Mouse (Mus musculus): Measurements from ENCODE around the gene Dlgap1.
A peak's percentile ranks its signal among the peaks of the same experiment; 100 is the strongest.

Dlgap1 gene

DNA sequence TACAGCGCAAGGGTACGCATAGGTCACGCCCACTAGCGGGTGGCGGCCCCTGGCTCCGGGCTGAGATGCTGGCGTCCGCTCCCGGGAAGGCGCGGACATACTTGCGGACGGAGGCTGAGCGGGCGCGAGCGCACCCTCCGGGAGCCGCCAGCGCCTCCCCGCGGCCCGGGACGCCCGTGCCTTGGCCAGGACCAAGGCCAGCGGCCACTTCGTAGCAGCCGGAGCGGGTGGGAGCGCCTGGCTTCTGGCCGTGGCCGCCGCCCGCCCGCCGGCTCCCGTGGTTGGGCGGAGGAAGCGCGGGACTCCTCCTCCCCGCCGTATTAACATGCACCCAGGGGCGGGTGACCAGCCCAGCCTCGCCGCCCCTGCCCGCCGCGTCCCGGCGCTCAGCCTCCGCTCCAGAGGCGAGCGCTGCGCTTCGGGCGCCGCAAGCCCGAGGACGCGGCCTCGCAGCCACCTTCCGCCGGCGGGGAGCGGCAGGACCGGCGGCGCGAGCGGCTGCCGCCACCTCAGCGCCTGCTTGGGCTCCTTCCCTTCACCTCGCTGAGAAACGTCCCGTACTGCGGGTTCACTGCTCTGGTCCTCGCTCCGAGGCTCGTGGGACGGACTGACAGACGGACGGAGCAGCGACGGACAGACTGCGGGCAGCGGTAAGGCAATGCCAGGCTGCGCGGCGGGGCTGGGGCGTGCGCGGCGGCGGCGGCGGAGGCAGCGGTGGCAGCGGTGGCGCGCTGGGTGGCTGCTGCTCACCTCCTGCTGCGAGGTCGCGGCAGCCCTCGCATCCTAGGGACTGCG, at the start of gene Dlgap1:
Dlgap1 (plus strand) TSS at position 53 of the 795 bp plus-strand sequence.
- Histone ChIP-seq H3K4me1 (replicated peaks; ENCODE audit: low read depth, low read length) (peaks cover 13% of the 10 kb centered on the region), H3K9me3 (ENCODE audit: low read length) (no peaks in the 10 kb centered on the region), H3K4me3 (replicated peaks; ENCODE audit: low read length) (peak within 1 kb of the TSS; percentile 82), H3K27me3 (ENCODE audit: insufficient read depth, low read length) (peaks cover 49% of the 10 kb centered on the region), H3K36me3 (ENCODE audit: insufficient read depth, low read length) (no peaks in the 10 kb centered on the region)
- TF ChIP-seq NANOG (IDR thresholded peaks at IDR 0.05; ENCODE audit: borderline replicate concordance, low read length) (no peak), CTCF (conservative IDR thresholded peaks at IDR 0.05; ENCODE audit: low read length) (no peak), POU5F1 (IDR thresholded peaks at IDR 0.05; ENCODE audit: borderline replicate concordance, low read length) (no peak)

DNA sequence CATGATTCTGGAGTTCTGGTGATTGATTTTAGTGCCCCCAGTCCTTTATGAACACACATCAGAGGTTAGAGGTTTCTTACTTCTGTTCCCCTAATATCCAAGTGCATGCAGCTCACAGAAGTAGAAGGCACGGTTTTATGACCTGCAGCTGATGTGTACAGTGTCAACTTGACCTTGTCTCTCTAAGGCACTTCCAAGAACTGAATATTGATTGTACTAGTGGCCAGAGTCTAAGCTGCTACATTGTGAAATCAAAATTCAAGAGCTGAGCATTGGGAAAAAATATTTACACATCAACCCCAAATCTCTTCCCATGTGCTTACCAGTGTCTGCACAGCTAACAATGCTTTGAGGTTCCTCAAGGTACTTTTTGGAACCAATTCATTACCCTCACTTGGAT, 13.9 kb upstream of the Dlgap1 start:
- H3K4me3 ChIP-seq (replicated peaks; ENCODE audit: low read length): no peak overlapping the region
- no peaks in the 10 kb centered on the region for H3K36me3 ChIP-seq (ENCODE audit: insufficient read depth, low read length)
- H3K9me3 ChIP-seq (ENCODE audit: low read length): no peaks in the 10 kb centered on the region
- no peaks in the 10 kb centered on the region for H3K27me3 ChIP-seq (ENCODE audit: insufficient read depth, low read length)
- TF ChIP-seq CTCF (conservative IDR thresholded peaks at IDR 0.05; ENCODE audit: low read length) (no peak), POU5F1 (IDR thresholded peaks at IDR 0.05; ENCODE audit: borderline replicate concordance, low read length) (no peak), NANOG (IDR thresholded peaks at IDR 0.05; ENCODE audit: borderline replicate concordance, low read length) (no peak)
- no peaks in the 10 kb centered on the region for H3K4me1 ChIP-seq (replicated peaks; ENCODE audit: low read depth, low read length)

DNA sequence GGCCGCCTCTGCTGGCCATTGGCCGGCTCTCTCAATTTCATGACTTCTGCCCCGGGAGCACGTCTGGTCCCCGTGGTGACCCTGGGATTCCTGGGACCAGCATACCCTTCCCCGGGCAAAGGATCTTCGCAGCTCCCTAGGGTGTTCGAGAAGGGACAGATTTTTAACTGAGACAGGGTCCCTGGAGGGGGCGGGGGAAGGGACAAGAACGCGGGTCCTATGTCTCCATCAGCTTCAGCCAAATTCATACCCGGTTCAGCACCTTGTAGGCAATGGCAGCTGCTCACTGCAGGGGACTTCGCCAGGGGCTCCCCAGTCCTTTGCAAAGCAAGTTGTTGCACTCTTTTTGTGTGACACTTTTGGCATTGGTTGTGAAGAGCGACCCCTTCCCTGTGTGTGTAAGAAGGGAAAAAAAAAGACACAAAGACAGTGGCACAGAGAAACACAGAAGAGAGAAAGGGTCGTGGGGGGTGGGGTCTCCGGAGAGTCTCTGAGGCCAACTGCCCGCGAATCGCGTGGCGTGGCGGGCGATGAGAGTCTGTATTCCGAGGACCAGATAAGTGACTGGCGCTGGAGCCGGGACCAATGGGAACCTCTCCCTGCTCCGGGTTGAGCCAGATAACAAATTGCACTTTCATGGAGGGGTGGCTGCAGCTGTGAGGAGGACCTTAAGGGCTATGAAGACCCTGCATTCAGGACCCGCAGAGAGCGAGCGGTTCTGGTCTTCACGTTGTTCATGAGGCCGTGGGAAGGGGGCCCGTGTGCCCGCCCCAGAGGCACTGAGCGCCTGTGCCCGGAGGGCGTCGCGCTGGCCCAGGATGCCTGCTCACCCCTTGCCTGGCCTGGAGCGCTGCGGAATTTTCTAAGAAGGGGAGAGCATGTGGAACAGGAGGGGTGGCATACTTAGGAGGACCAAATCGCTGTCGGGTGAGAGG, 1.2 kb downstream of the Dlgap1 start:
- peaks cover 13% of the 10 kb centered on the region for H3K4me1 ChIP-seq (replicated peaks; ENCODE audit: low read depth, low read length)
- H3K4me3 ChIP-seq (replicated peaks; ENCODE audit: low read length): peak overlapping the region; percentile 82
- peaks cover 56% of the 10 kb centered on the region for H3K27me3 ChIP-seq (ENCODE audit: insufficient read depth, low read length)
- no peaks in the 10 kb centered on the region for H3K9me3 ChIP-seq (ENCODE audit: low read length)
- TF ChIP-seq POU5F1 (IDR thresholded peaks at IDR 0.05; ENCODE audit: borderline replicate concordance, low read length) (no peak), CTCF (conservative IDR thresholded peaks at IDR 0.05; ENCODE audit: low read length) (no peak), NANOG (IDR thresholded peaks at IDR 0.05; ENCODE audit: borderline replicate concordance, low read length) (no peak)
- no peaks in the 10 kb centered on the region for H3K36me3 ChIP-seq (ENCODE audit: insufficient read depth, low read length)

DNA sequence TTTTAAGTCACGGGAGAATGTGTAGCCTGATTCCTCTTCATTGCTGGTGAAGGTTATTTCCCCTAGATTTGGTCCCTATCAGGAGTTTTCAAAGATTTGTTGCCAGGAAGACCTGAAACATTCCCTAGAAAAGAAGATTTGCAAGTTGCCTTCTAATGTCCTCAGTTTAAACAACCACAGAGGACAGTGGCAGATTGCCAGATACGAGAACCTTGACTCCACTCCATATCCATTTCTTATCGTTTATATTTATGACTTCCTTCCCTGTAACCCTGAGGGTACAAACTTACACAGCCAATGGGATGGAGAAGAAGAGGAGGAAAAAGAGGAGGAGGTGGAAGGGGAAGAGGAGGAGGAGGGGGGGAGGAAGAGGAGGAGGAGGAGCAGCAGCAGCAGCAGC, 4.2 kb downstream of the Dlgap1 start:
- peaks cover 13% of the 10 kb centered on the region for H3K4me1 ChIP-seq (replicated peaks; ENCODE audit: low read depth, low read length)
- H3K27me3 ChIP-seq (ENCODE audit: insufficient read depth, low read length): peaks cover 55% of the 10 kb centered on the region
- H3K36me3 ChIP-seq (ENCODE audit: insufficient read depth, low read length): no peaks in the 10 kb centered on the region
- no peak overlapping the region for H3K4me3 ChIP-seq (replicated peaks; ENCODE audit: low read length)
- no peaks in the 10 kb centered on the region for H3K9me3 ChIP-seq (ENCODE audit: low read length)
- TF ChIP-seq NANOG (IDR thresholded peaks at IDR 0.05; ENCODE audit: borderline replicate concordance, low read length): no peak
- no peak for TF ChIP-seq POU5F1 (IDR thresholded peaks at IDR 0.05; ENCODE audit: borderline replicate concordance, low read length)
- no peak for TF ChIP-seq CTCF (conservative IDR thresholded peaks at IDR 0.05; ENCODE audit: low read length)

DNA sequence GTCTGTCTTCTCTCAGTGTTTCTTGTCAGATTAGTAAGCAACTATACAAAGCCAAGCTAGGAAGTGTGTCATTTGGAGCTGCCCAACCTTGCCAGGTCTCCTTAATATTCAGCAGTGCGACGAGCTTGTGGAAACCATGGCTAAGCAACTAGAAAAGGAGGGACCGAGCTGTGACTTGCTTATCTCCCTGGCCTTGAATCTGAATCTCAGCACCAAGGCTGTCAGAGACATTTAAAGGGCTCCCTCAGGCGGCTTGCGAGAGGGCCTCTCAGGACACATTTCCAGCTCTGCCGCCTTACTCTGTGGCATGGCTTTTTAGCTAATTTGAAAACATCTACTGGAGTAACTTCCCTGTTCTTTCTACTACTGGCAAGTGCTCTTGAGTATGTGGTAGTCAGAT, 5.1 kb downstream of the Dlgap1 start:
- Histone ChIP-seq H3K4me3 (replicated peaks; ENCODE audit: low read length) (no peak overlapping the region), H3K9me3 (ENCODE audit: low read length) (no peaks in the 10 kb centered on the region), H3K36me3 (ENCODE audit: insufficient read depth, low read length) (no peaks in the 10 kb centered on the region), H3K27me3 (ENCODE audit: insufficient read depth, low read length) (peaks cover 50% of the 10 kb centered on the region), H3K4me1 (replicated peaks; ENCODE audit: low read depth, low read length) (peaks cover 13% of the 10 kb centered on the region)
- no peak for TF ChIP-seq POU5F1 (IDR thresholded peaks at IDR 0.05; ENCODE audit: borderline replicate concordance, low read length)
- no peak for TF ChIP-seq NANOG (IDR thresholded peaks at IDR 0.05; ENCODE audit: borderline replicate concordance, low read length)
- no peak for TF ChIP-seq CTCF (conservative IDR thresholded peaks at IDR 0.05; ENCODE audit: low read length)

DNA sequence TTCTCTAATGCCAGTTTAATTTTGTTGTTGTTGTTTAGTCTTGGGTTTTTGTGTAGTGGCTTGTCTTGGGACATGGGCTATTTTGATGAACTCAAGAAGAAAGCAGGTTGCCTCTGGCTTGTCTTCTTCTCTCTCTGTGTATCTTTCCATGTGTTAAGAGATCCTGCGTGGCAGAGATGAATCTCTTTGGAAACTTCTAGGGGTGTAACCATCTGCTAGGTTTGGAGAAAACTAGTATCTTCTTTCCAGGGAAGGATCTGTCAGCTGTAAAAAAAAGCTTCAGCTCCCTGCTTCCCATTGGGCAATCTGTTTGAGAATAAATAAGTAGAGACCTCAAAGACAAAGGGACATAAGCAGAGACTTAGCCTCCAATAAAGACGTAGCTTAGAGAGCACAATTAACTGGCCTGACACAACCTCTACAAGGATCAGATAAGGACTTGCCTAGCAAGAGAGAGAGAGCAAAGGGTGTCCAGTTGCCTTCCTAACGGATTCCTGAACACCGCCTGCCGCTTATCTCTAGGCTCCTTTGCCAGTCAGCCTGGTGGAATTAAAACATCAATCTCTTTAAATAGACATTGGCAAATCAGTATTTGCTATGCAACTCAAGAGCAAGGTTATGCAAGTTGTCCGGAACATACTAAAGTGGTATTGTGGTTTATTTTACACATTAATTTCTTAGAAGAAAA, 13.5 kb downstream of the Dlgap1 start:
- Histone ChIP-seq H3K27me3 (ENCODE audit: insufficient read depth, low read length) (no peaks in the 10 kb centered on the region), H3K4me1 (replicated peaks; ENCODE audit: low read depth, low read length) (no peaks in the 10 kb centered on the region), H3K9me3 (ENCODE audit: low read length) (no peaks in the 10 kb centered on the region), H3K4me3 (replicated peaks; ENCODE audit: low read length) (no peak overlapping the region), H3K36me3 (ENCODE audit: insufficient read depth, low read length) (no peaks in the 10 kb centered on the region)
- TF ChIP-seq POU5F1 (IDR thresholded peaks at IDR 0.05; ENCODE audit: borderline replicate concordance, low read length): no peak

DNA sequence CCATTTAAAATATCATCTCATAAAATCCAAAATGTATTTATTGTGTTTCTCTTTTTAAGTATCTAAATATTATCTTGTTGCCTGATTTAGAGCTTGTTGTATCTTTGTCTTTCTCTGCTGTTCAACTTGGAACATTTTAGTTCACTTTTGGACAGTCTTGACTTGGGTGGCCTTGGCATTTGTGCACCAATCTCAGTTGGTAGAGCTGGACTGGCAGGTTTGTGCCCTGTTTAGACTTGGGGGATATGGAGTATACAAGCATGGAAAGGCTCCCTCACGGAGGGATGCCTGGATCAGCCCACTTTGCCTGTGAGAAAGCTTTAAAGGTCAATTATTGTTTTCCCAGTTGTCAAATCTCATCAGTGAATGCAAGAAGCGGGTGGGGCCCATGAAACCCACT, 27.5 kb downstream of the Dlgap1 start:
- Histone ChIP-seq H3K4me3 (replicated peaks; ENCODE audit: low read length) (no peak overlapping the region), H3K36me3 (ENCODE audit: insufficient read depth, low read length) (no peaks in the 10 kb centered on the region), H3K9me3 (ENCODE audit: low read length) (no peaks in the 10 kb centered on the region), H3K27me3 (ENCODE audit: insufficient read depth, low read length) (no peaks in the 10 kb centered on the region), H3K4me1 (replicated peaks; ENCODE audit: low read depth, low read length) (peaks cover 5% of the 10 kb centered on the region; the same call in 1 of the 2 replicates)
- TF ChIP-seq CTCF (conservative IDR thresholded peaks at IDR 0.05; ENCODE audit: low read length): no peak
- TF ChIP-seq NANOG (IDR thresholded peaks at IDR 0.05; ENCODE audit: borderline replicate concordance, low read length): no peak
- no peak for TF ChIP-seq POU5F1 (IDR thresholded peaks at IDR 0.05; ENCODE audit: borderline replicate concordance, low read length)

DNA sequence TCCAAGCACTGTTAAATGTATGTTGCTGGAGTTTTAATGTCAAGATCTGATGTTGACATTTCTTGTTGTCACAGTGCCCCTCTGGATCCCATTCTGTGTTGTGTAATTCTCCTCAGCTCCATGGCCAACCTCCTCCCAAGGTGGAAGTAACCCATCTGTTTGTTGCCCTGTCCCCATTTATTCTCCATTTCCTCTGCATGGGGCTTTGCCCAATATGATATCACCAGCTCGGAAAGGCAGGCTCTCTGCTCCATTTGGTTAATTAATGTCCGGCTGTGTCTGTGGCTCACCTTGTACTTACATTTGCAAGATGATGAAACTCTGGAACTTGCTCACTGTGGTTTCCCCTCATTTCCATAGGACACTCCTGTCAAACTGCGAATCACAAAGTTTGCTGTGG, 33.2 kb downstream of the Dlgap1 start:
- no peaks in the 10 kb centered on the region for H3K9me3 ChIP-seq (ENCODE audit: low read length)
- peaks cover 2% of the 10 kb centered on the region; the same call in 1 of the 2 replicates for H3K4me1 ChIP-seq (replicated peaks; ENCODE audit: low read depth, low read length)
- no peaks in the 10 kb centered on the region for H3K36me3 ChIP-seq (ENCODE audit: insufficient read depth, low read length)
- H3K27me3 ChIP-seq (ENCODE audit: insufficient read depth, low read length): no peaks in the 10 kb centered on the region
- no peak overlapping the region for H3K4me3 ChIP-seq (replicated peaks; ENCODE audit: low read length)
- TF ChIP-seq NANOG (IDR thresholded peaks at IDR 0.05; ENCODE audit: borderline replicate concordance, low read length) (no peak), POU5F1 (IDR thresholded peaks at IDR 0.05; ENCODE audit: borderline replicate concordance, low read length) (no peak)
